Mouse (Mus musculus) hindbrain, embryonic 11.5 days (tissue): ENCODE data around the gene Scn2a. TPM values are rescaled to one million over a fixed set of nuclear protein-coding genes. Genes with fewer than 3 reads are reported as not detected.
A peak's percentile ranks its signal among the peaks of the same experiment; 100 is the strongest.

Experiments used
- ATAC-seq: fragments of 200-750 bp; cut with Nextera tagmentation; 2 replicates; pipeline ENCODE4 v1.8.0; 2017; ENCODE audit warnings: mild to moderate bottlenecking, moderate TSS enrichment, moderate library complexity; ENCODE audit not compliant: low FRiP score
- DNase-seq: peaks from one replicate; pipeline ENCODE4 v3.0.0-alpha.2; 2015; ENCODE audit warnings: low spot score
- H3K27ac ChIP-seq: fragments of 300-500 bp; sonication (generic); 2 replicates; pipeline ENCODE4 v1.5.1; 2014; ENCODE audit warnings: mild to moderate bottlenecking, low read depth, low read length
- H3K27me3 ChIP-seq: fragments of 300-500 bp; sonication (generic); 2 replicates; pipeline ENCODE4 v1.6.1; 2014; ENCODE audit warnings: mild to moderate bottlenecking, low read length, moderate library complexity, mixed read lengths; ENCODE audit not compliant: control insufficient read depth, insufficient read depth
- H3K36me3 ChIP-seq: fragments of 300-500 bp; sonication (generic); 2 replicates; pipeline ENCODE4 v1.6.1; 2014; ENCODE audit warnings: mild to moderate bottlenecking, low read length, moderate library complexity, mixed read lengths; ENCODE audit not compliant: control insufficient read depth, insufficient read depth
- H3K4me1 ChIP-seq: fragments of 300-500 bp; sonication (generic); replicated peaks from 2 replicates; pipeline ENCODE4 v1.6.1; 2014; ENCODE audit warnings: low read length, mixed read lengths; ENCODE audit not compliant: control insufficient read depth, insufficient read depth
- H3K4me2 ChIP-seq: fragments of 300-500 bp; sonication (generic); replicated peaks from 2 replicates; pipeline ENCODE4 v1.6.1; 2014; ENCODE audit warnings: mild to moderate bottlenecking, low read depth, low read length
- H3K4me3 ChIP-seq: fragments of 300-500 bp; sonication (generic); 2 replicates; pipeline ENCODE4 v1.5.1; 2014; ENCODE audit warnings: low read depth, low read length
- H3K9ac ChIP-seq: fragments of 300-500 bp; sonication (generic); 2 replicates; pipeline ENCODE4 v1.6.1; 2014; ENCODE audit warnings: low read depth, low read length
- H3K9me3 ChIP-seq: fragments of 300-500 bp; sonication (generic); 2 replicates; pipeline ENCODE4 v1.6.1; 2016; ENCODE audit warnings: low read length; ENCODE audit not compliant: control insufficient read depth
- WGBS: fragments of 180-500 bp; shearing (Covaris S2); extraction: QIAGEN DNeasy Blood & Tissue Kit; methylation state at CpG from one replicate; pipeline ENCODE4 v1.1.7; 2014; 5-methylcytosine and 5-hydroxymethylcytosine counted together
- polyA plus RNA-seq: library from polyadenylated mRNA; unstranded; fragments of >200 nt; fragmentation: Nextera tagmentation; extraction: Ambion mirVana; gene quantifications from 2 replicates; pipeline ENCODE4 v1.2.1, GENCODE M21; 2014

Gene Scn2a
- 9.8 and 16.6 TPM in 2 replicates for polyA plus RNA-seq

GRCm38 (mm10) chr2:65620556-65621166 lies at the start of gene Scn2a:
Gene Scn2a, plus strand, starts transcription at chr2:65620771.
- 48% methylated on average over 9 of the region's 9 CpGs for WGBS

GRCm38 (mm10) chr2:65587679-65588078 lies 32.9 kb upstream of the Scn2a start:
- ATAC-seq = no peak
- WGBS = 82% methylated on average over 5 of the region's 5 CpGs

More at GRCm38 (mm10) chr2:65620556-65621166, at the start of gene Scn2a:
- peak within 1 kb of the TSS; percentile 24; the same call in 1 of the 2 replicates for H3K27ac ChIP-seq
- H3K4me1 ChIP-seq = no peaks in the 10 kb centered on the region
- no peaks in the 10 kb centered on the region for H3K36me3 ChIP-seq
- no peaks in the 10 kb centered on the region for H3K9me3 ChIP-seq
- 0 out of 2 replicates have a peak within 1 kb of the TSS, but pooled peaks have one; percentile 20 for H3K9ac ChIP-seq
- ATAC-seq = peak; percentile 57
- no peak within 1 kb of the TSS for H3K4me2 ChIP-seq
- DNase-seq = peak; percentile 64
- peak within 1 kb of the TSS; percentile 13; the same call in 1 of the 2 replicates for H3K4me3 ChIP-seq
- H3K27me3 ChIP-seq = no peaks in the 10 kb centered on the region

GRCm38 (mm10) chr2:65607813-65608212 lies 12.8 kb upstream of the Scn2a start:
- ATAC-seq (no peak), DNase-seq (no peak)
- no peaks in the 10 kb centered on the region for H3K27me3 ChIP-seq
- H3K27ac ChIP-seq = no peak overlapping the region
- no peaks in the 10 kb centered on the region for H3K36me3 ChIP-seq
- no peak overlapping the region for H3K4me3 ChIP-seq
- H3K9me3 ChIP-seq = no peaks in the 10 kb centered on the region
- H3K4me2 ChIP-seq = no peak overlapping the region
- H3K4me1 ChIP-seq = no peaks in the 10 kb centered on the region
- H3K9ac ChIP-seq = no peak overlapping the region

More at GRCm38 (mm10) chr2:65587679-65588078, 32.9 kb upstream of the Scn2a start:
- no peaks in the 10 kb centered on the region for H3K9me3 ChIP-seq
- no peaks in the 10 kb centered on the region for H3K4me1 ChIP-seq
- no peak for DNase-seq
- no peaks in the 10 kb centered on the region for H3K36me3 ChIP-seq
- no peak overlapping the region for H3K9ac ChIP-seq
- H3K27ac ChIP-seq = no peak overlapping the region
- no peak overlapping the region for H3K4me3 ChIP-seq
- H3K4me2 ChIP-seq = no peak overlapping the region
- no peaks in the 10 kb centered on the region for H3K27me3 ChIP-seq

GRCm38 (mm10) chr2:65611887-65612286 lies 8.7 kb upstream of the Scn2a start:
- H3K4me1 ChIP-seq = no peaks in the 10 kb centered on the region
- WGBS = 85% methylated on average over 4 of the region's 4 CpGs
- DNase-seq (no peak), ATAC-seq (no peak)
- H3K27me3 ChIP-seq = no peaks in the 10 kb centered on the region
- H3K4me2 ChIP-seq = no peak overlapping the region
- no peaks in the 10 kb centered on the region for H3K36me3 ChIP-seq
- no peak overlapping the region for H3K27ac ChIP-seq
- H3K4me3 ChIP-seq = no peak overlapping the region
- no peak overlapping the region for H3K9ac ChIP-seq
- no peaks in the 10 kb centered on the region for H3K9me3 ChIP-seq

GRCm38 (mm10) chr2:65619781-65620180 lies 790 bp upstream of the Scn2a start:
- H3K9ac ChIP-seq = no peak overlapping the region
- no peak overlapping the region for H3K4me2 ChIP-seq
- no peaks in the 10 kb centered on the region for H3K9me3 ChIP-seq
- no peak for ATAC-seq
- no peaks in the 10 kb centered on the region for H3K4me1 ChIP-seq
- H3K27ac ChIP-seq = no peak overlapping the region
- H3K4me3 ChIP-seq = no peak overlapping the region
- 25% methylated on average over 5 of the region's 5 CpGs for WGBS
- no peaks in the 10 kb centered on the region for H3K36me3 ChIP-seq
- H3K27me3 ChIP-seq = no peaks in the 10 kb centered on the region
- peak; percentile 72 for DNase-seq

GRCm38 (mm10) chr2:65621254-65621653 lies 683 bp downstream of the Scn2a start:
- DNase-seq = peak; percentile 21
- Histone ChIP-seq H3K4me3 (peak overlapping the region; percentile 13; the same call in 1 of the 2 replicates), H3K4me2 (no peak overlapping the region), H3K9ac (no peak overlapping the region), H3K4me1 (no peaks in the 10 kb centered on the region), H3K27me3 (no peaks in the 10 kb centered on the region), H3K27ac (peak overlapping the region; percentile 24; the same call in 1 of the 2 replicates), H3K9me3 (no peaks in the 10 kb centered on the region), H3K36me3 (no peaks in the 10 kb centered on the region)
- WGBS = 47% methylated on average over 5 of the region's 5 CpGs
- peak; percentile 55; the same call in 1 of the 2 replicates for ATAC-seq

- 80% methylated on average over 5 of the region's 5 CpGs for WGBS
- H3K27me3 ChIP-seq = no peaks in the 10 kb centered on the region
- ATAC-seq (no peak), DNase-seq (no peak)
- H3K9me3 ChIP-seq = no peaks in the 10 kb centered on the region
- no peak overlapping the region for H3K9ac ChIP-seq
- 0 out of 2 replicates have a peak overlapping the region, but pooled peaks have one; percentile 2 for H3K4me3 ChIP-seq
- H3K4me1 ChIP-seq = no peaks in the 10 kb centered on the region
- no peak overlapping the region for H3K4me2 ChIP-seq
- no peak overlapping the region for H3K27ac ChIP-seq
- H3K36me3 ChIP-seq = no peaks in the 10 kb centered on the region
Observed at GRCm38 (mm10) chr2:65621838-65622237, 1.3 kb downstream of the Scn2a start.

- no peak overlapping the region for H3K4me3 ChIP-seq
- no peak overlapping the region for H3K27ac ChIP-seq
- ATAC-seq = no peak
- no peak for DNase-seq
- H3K4me1 ChIP-seq = no peaks in the 10 kb centered on the region
- H3K9me3 ChIP-seq = no peaks in the 10 kb centered on the region
- WGBS = 83% methylated on average over 7 of the region's 7 CpGs
- no peak overlapping the region for H3K9ac ChIP-seq
- H3K36me3 ChIP-seq = no peaks in the 10 kb centered on the region
- H3K27me3 ChIP-seq = no peaks in the 10 kb centered on the region
- no peak overlapping the region for H3K4me2 ChIP-seq
Observed at GRCm38 (mm10) chr2:65652636-65653035, 32.1 kb downstream of the Scn2a start.

GRCm38 (mm10) chr2:65657031-65657430 lies 36.5 kb downstream of the Scn2a start:
- Histone ChIP-seq H3K36me3 (no peaks in the 10 kb centered on the region), H3K27me3 (no peaks in the 10 kb centered on the region), H3K4me2 (no peak overlapping the region), H3K9me3 (no peaks in the 10 kb centered on the region), H3K9ac (no peak overlapping the region), H3K4me1 (no peaks in the 10 kb centered on the region), H3K4me3 (no peak overlapping the region), H3K27ac (no peak overlapping the region)
- DNase-seq = no peak
- ATAC-seq = no peak
- 83% methylated on average over 4 of the region's 4 CpGs for WGBS
